25 mouse cellular contexts compared by ENCODE assay signal in the genomic region with DNA sequence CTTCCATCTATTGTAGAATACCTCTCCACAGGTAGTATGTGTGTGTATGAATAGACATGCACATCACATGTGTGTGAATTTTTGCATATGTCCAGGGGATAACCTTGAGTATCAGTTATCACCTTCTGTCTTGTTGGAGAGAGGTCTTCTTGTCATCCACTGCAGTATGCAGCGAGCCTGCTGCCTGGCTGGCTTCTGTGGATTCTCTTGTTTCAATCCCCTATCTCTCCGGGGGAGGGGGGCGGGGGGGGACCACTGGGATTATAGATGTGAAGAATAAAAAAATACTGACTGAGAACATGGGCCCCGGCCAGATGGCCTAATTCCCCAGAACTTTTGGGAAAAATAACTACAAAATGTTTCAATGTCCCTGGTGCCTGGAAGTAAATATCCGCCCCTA.
"Had no signal": no experiment of that assay in that cellular context is flagged by ENCODE, and none has a peak within 500 bp of the region (broad histone marks: within the 10 kb centered on the region; RNA-seq: fewer than 3 reads in every experiment).

No protein-coding gene starts in this region.

- DNase-seq: kidney, postnatal 25 days; layer of hippocampus, adult 9-11 months; liver; lung, adult 18-20 months; lung, postnatal 10 days; lung, postnatal 36 days; retina, postnatal 1 day; right cerebral cortex, postnatal 25 days; spleen, adult 18-20 months; thymus, adult 2 months; thymus, postnatal 14 days; thymus, postnatal 4 days had no signal

- H3K9ac ChIP-seq: limb, embryonic 13.5 days; liver, embryonic 12.5 days; liver, embryonic 15.5 days; lung, embryonic 15.5 days; midbrain, embryonic 13.5 days; neural tube, embryonic 13.5 days; stomach, embryonic 15.5 days had no signal

- ATAC-seq: liver, embryonic 12.5 days; midbrain, embryonic 13.5 days; midbrain, embryonic 16.5 days had no signal

- H3K9me3 ChIP-seq: limb, embryonic 10.5 days; limb, embryonic 13.5 days; liver, embryonic 12.5 days; liver, embryonic 15.5 days; lung, embryonic 15.5 days; midbrain, embryonic 10.5 days; midbrain, embryonic 13.5 days; neural tube, embryonic 13.5 days; stomach, embryonic 15.5 days had no signal

- H3K4me1 ChIP-seq: liver, embryonic 12.5 days; liver, embryonic 15.5 days; lung, embryonic 15.5 days; megakaryocyte, embryonic 14.5 days; midbrain, embryonic 10.5 days; stomach, embryonic 15.5 days had no signal

- H3K27me3 ChIP-seq: limb, embryonic 13.5 days; liver, embryonic 12.5 days; liver, embryonic 15.5 days; lung, embryonic 15.5 days; megakaryocyte, embryonic 14.5 days; midbrain, embryonic 13.5 days; neural tube, embryonic 13.5 days; stomach, embryonic 15.5 days had no signal

- H3K36me3 ChIP-seq: limb, embryonic 10.5 days; limb, embryonic 13.5 days; liver, embryonic 12.5 days; liver, embryonic 15.5 days; lung, embryonic 15.5 days; midbrain, embryonic 10.5 days; midbrain, embryonic 13.5 days; neural tube, embryonic 13.5 days; stomach, embryonic 15.5 days had no signal

- H3K4me2 ChIP-seq: limb, embryonic 13.5 days; liver, embryonic 12.5 days; liver, embryonic 15.5 days; lung, embryonic 15.5 days; midbrain, embryonic 13.5 days; neural tube, embryonic 13.5 days; stomach, embryonic 15.5 days had no signal

- H3K27ac ChIP-seq: layer of hippocampus, adult 2 months; limb, embryonic 10.5 days; limb, embryonic 13.5 days; liver, embryonic 12.5 days; liver, embryonic 15.5 days; lung, embryonic 15.5 days; midbrain, embryonic 10.5 days; midbrain, embryonic 13.5 days; neural tube, embryonic 13.5 days; stomach, embryonic 15.5 days had no signal

- H3K4me3 ChIP-seq: layer of hippocampus, adult 2 months; limb, embryonic 10.5 days; limb, embryonic 13.5 days; liver, embryonic 12.5 days; liver, embryonic 15.5 days; lung, embryonic 15.5 days; midbrain, embryonic 10.5 days; midbrain, embryonic 13.5 days; myocyte; neural tube, embryonic 13.5 days; stomach, embryonic 15.5 days had no signal
